Mouse (Mus musculus) c-Kit-positive CD71-positive TER-119-negative erythroid progenitor cells, embryonic 14.5 days (primary cell): ENCODE measurements at regions not wholly inside any gene's neighbourhood (a gene's known extent, or its start where the extent isn't known, plus 50 kb on each side); places are given as distances from the start of the nearest gene placed in this dataset.

Experiments used
- DNase-seq: peaks from one replicate; pipeline ENCODE4 v3.0.0-alpha.2; 2013; ENCODE audit warnings: low read depth

- DNase-seq, result no peak
Observed at GRCm38 (mm10) chr9:47276303-47277005, 253.5 kb upstream of the Cadm1 start.

GRCm38 (mm10) chr9:47279410-47279809 is 250.6 kb upstream of the Cadm1 start:
- DNase-seq, result no peak

GRCm38 (mm10) chr9:47280146-47280545 is 249.8 kb upstream of the Cadm1 start:
- no peak for DNase-seq

GRCm38 (mm10) chr9:47280598-47280997 is 249.4 kb upstream of the Cadm1 start:
- no peak for DNase-seq

GRCm38 (mm10) chr9:47283746-47284455 is 246.1 kb upstream of the Cadm1 start:
- DNase-seq, result no peak

GRCm38 (mm10) chr9:47286930-47287722 is 242.8 kb upstream of the Cadm1 start:
- no peak for DNase-seq

- DNase-seq, result no peak
Observed at GRCm38 (mm10) chr9:47288587-47289199, 241.3 kb upstream of the Cadm1 start.

GRCm38 (mm10) chr9:47300633-47301032 is 229.3 kb upstream of the Cadm1 start:
- DNase-seq, result no peak

GRCm38 (mm10) chr9:47307125-47307751 is 222.7 kb upstream of the Cadm1 start:
- DNase-seq, result no peak

- DNase-seq, result no peak
Observed at GRCm38 (mm10) chr9:47307752-47308500, 222.0 kb upstream of the Cadm1 start.

GRCm38 (mm10) chr9:47313433-47313832 is 216.5 kb upstream of the Cadm1 start:
- DNase-seq, result no peak

- no peak for DNase-seq
Observed at GRCm38 (mm10) chr9:47314236-47314635, 215.7 kb upstream of the Cadm1 start.

- DNase-seq, result no peak
Observed at GRCm38 (mm10) chr9:47320345-47320744, 209.6 kb upstream of the Cadm1 start.

- no peak for DNase-seq
Observed at GRCm38 (mm10) chr9:47321106-47321789, 208.7 kb upstream of the Cadm1 start.

- DNase-seq, result no peak
Observed at GRCm38 (mm10) chr9:47322293-47322692, 207.7 kb upstream of the Cadm1 start.

GRCm38 (mm10) chr9:47323051-47323450 is 206.9 kb upstream of the Cadm1 start:
- no peak for DNase-seq

- DNase-seq, result no peak
Observed at GRCm38 (mm10) chr9:47327575-47327974, 202.4 kb upstream of the Cadm1 start.

- DNase-seq, result no peak
Observed at GRCm38 (mm10) chr9:47332929-47333328, 197.0 kb upstream of the Cadm1 start.

- DNase-seq, result no peak
Observed at GRCm38 (mm10) chr9:47338221-47338620, 191.8 kb upstream of the Cadm1 start.

GRCm38 (mm10) chr9:47346527-47347111 is 183.4 kb upstream of the Cadm1 start:
- peak; percentile 6 for DNase-seq
